Mouse (Mus musculus) C2C12 (cell line): Measurements from ENCODE around the gene Gm20521. TPM values are rescaled to one million over a fixed set of nuclear protein-coding genes. Genes with fewer than 3 reads are reported as not detected.

Experiments
- H3K27me3 ChIP-seq: one replicate; pipeline ENCODE4 v1.6.1; 2011; ENCODE audit not compliant: control insufficient read depth, insufficient read depth, insufficient read length
- H3K36me3 ChIP-seq: one replicate; pipeline ENCODE4 v1.6.1; 2011; ENCODE audit not compliant: control insufficient read depth, insufficient read depth
- H3K4me3 ChIP-seq: one replicate; pipeline ENCODE4 v1.5.1; 2011; ENCODE audit warnings: mild to moderate bottlenecking, control low read depth; ENCODE audit not compliant: poor library complexity, insufficient read depth, severe bottlenecking
- H3K79me2 ChIP-seq: one replicate; pipeline ENCODE4 v1.6.1; 2011; ENCODE audit not compliant: control insufficient read depth, insufficient read depth
- H3K79me3 ChIP-seq: one replicate; pipeline ENCODE4 v1.6.1; 2011; ENCODE audit warnings: low read depth, control low read depth
- H3ac ChIP-seq: one replicate; pipeline ENCODE3; 2011; ENCODE audit warnings: low read depth; ENCODE audit not compliant: control insufficient read depth, insufficient read length
- CEBPB ChIP-seq: IDR thresholded peaks from one replicate; pipeline ENCODE4 v1.6.1; 2011; ENCODE audit warnings: low read depth, mild to moderate bottlenecking, control low read depth, moderate library complexity
- CTCF ChIP-seq: IDR thresholded peaks from one replicate; pipeline ENCODE4 v1.5.1; 2011; ENCODE audit not compliant: control insufficient read depth, insufficient read depth, insufficient read length
- FOSL1 ChIP-seq: IDR thresholded peaks from one replicate; pipeline ENCODE4 v1.8.0; 2011; ENCODE audit warnings: mild to moderate bottlenecking, low read length; ENCODE audit not compliant: poor library complexity, insufficient read depth, severe bottlenecking
- MAX ChIP-seq: IDR thresholded peaks from one replicate; pipeline ENCODE4 v1.6.1; 2011; ENCODE audit warnings: mild to moderate bottlenecking, control low read depth
- MYOD1 ChIP-seq: IDR thresholded peaks from one replicate; pipeline ENCODE4 v1.6.1; 2011; ENCODE audit warnings: low read depth; ENCODE audit not compliant: control insufficient read depth, insufficient read length
- MYOG ChIP-seq: IDR thresholded peaks from one replicate; pipeline ENCODE4 v1.6.1; 2011; ENCODE audit not compliant: control insufficient read depth, insufficient read length; ENCODE audit errors: extremely low read depth
- USF1 ChIP-seq: IDR thresholded peaks from one replicate; pipeline ENCODE4 v1.6.1; 2011; ENCODE audit warnings: low read depth, mild to moderate bottlenecking, control low read depth, moderate library complexity
- polyA plus RNA-seq: library from polyadenylated mRNA; unstranded; fragments of >200 nt; fragmentation: generic; extraction: Trizol; gene quantifications from one replicate; pipeline ENCODE4 v1.2.1, GENCODE M21; 2012; ENCODE audit warnings: missing spikeins

The Gm20521 gene
- polyA plus RNA-seq, 1 experiment, result 0.49 TPM

- Histone ChIP-seq H3K4me3 (no peak within 1 kb of the TSS), H3K27me3 (peaks cover 3% of the 10 kb centered on the region), H3K79me2 (no peaks in the 10 kb centered on the region), H3K79me3 (no peaks in the 10 kb centered on the region), H3K36me3 (no peaks in the 10 kb centered on the region), H3ac (no peak within 1 kb of the TSS)
- TF ChIP-seq USF1 (no peak), MYOD1 (no peak), MYOG (no peak)
These were observed 12.4 kb upstream of the Gm20521 start, which contains the start of gene Homez for GRCm38 (mm10) chr14:54870861-54871260. TSS of gene Homez (minus strand) at chr14:54870961.

- no peaks in the 10 kb centered on the region for H3K36me3 ChIP-seq
- H3K79me3 ChIP-seq, result no peaks in the 10 kb centered on the region
- no peaks in the 10 kb centered on the region for H3K79me2 ChIP-seq
- no peaks in the 10 kb centered on the region for H3K27me3 ChIP-seq
- TF ChIP-seq MYOG (no peak), CEBPB (no peak), MYOD1 (no peak), USF1 (no peak), FOSL1 (no peak), MAX (no peak), CTCF (no peak)
- no peak overlapping the region for H3ac ChIP-seq
- no peak overlapping the region for H3K4me3 ChIP-seq
These were observed 9.1 kb upstream of the Gm20521 start for GRCm38 (mm10) chr14:54874165-54874564.

GRCm38 (mm10) chr14:54875844-54876538 lies 7.2 kb upstream of the Gm20521 start:
- no peaks in the 10 kb centered on the region for H3K27me3 ChIP-seq
- TF ChIP-seq MYOD1, result no peak
- TF ChIP-seq MYOG, result no peak
- no peak for TF ChIP-seq CTCF
- no peak for TF ChIP-seq MAX
- TF ChIP-seq FOSL1, result no peak
- no peak for TF ChIP-seq CEBPB
- TF ChIP-seq USF1, result no peak
- H3K79me3 ChIP-seq, result no peaks in the 10 kb centered on the region
- H3ac ChIP-seq, result peak overlapping the region; percentile 81
- H3K4me3 ChIP-seq, result peak overlapping the region; percentile 48
- H3K79me2 ChIP-seq, result no peaks in the 10 kb centered on the region
- H3K36me3 ChIP-seq, result no peaks in the 10 kb centered on the region

- no peak for TF ChIP-seq CTCF
- TF ChIP-seq MAX, result peak; percentile 62
- H3K79me2 ChIP-seq, result no peaks in the 10 kb centered on the region
- peak overlapping the region; percentile 48 for H3K4me3 ChIP-seq
- H3ac ChIP-seq, result peak overlapping the region; percentile 81
- no peaks in the 10 kb centered on the region for H3K36me3 ChIP-seq
- H3K27me3 ChIP-seq, result no peaks in the 10 kb centered on the region
- H3K79me3 ChIP-seq, result no peaks in the 10 kb centered on the region
These were observed 6.6 kb upstream of the Gm20521 start for GRCm38 (mm10) chr14:54876539-54877047.

- no peaks in the 10 kb centered on the region for H3K27me3 ChIP-seq
- H3K79me3 ChIP-seq, result no peaks in the 10 kb centered on the region
- no peaks in the 10 kb centered on the region for H3K79me2 ChIP-seq
- peak within 1 kb of the TSS; percentile 48 for H3K4me3 ChIP-seq
- TF ChIP-seq MAX (no peak), FOSL1 (no peak), USF1 (no peak), MYOG (no peak)
- no peaks in the 10 kb centered on the region for H3K36me3 ChIP-seq
- H3ac ChIP-seq, result peak within 1 kb of the TSS; percentile 81
These were observed 6.1 kb upstream of the Gm20521 start, which contains the start of gene Ppp1r3e for GRCm38 (mm10) chr14:54877048-54877715. TSS of gene Ppp1r3e (minus strand) at chr14:54877550.

GRCm38 (mm10) chr14:54884022-54884712 lies 926 bp downstream of the Gm20521 start:
- no peaks in the 10 kb centered on the region for H3K27me3 ChIP-seq
- peak overlapping the region; percentile 82 for H3ac ChIP-seq
- peaks cover 36% of the 10 kb centered on the region for H3K79me2 ChIP-seq
- TF ChIP-seq CEBPB (no peak), MYOD1 (no peak), CTCF (no peak), MYOG (no peak), MAX (no peak), FOSL1 (no peak)
- peak overlapping the region; percentile 78 for H3K4me3 ChIP-seq
- H3K79me3 ChIP-seq, result peaks cover 16% of the 10 kb centered on the region
- H3K36me3 ChIP-seq, result peaks cover 13% of the 10 kb centered on the region
